Mouse (Mus musculus): Measurements from ENCODE around the gene Fitm1. TPM values are rescaled to one million over a fixed set of nuclear protein-coding genes. Genes with fewer than 3 reads are reported as not detected.

Fitm1 gene
- total and polyA plus RNA-seq, 3 experiments, result not detected

- Histone ChIP-seq H3K4me2 (ENCODE audit: insufficient read depth, low read depth, poor library complexity, severe bottlenecking) (no peak overlapping the region), H3K27me3 (replicated peaks) (no peaks in the 10 kb centered on the region), H3K9me3 (replicated peaks; ENCODE audit: low read length) (no peaks in the 10 kb centered on the region), H3K9ac (ENCODE audit: insufficient read depth, low read depth) (no peak overlapping the region), H3K27ac (ENCODE audit: insufficient read depth, low read depth) (no peak overlapping the region), H3K36me3 (replicated peaks in 1 of 2; ENCODE audit: control insufficient read depth in 1 of 2, insufficient read depth in 1 of 2, low read length in 1 of 2) (peaks cover 10 to 16% of the 10 kb centered on the region in 2 experiments), H3K79me2 (replicated peaks; ENCODE audit: control insufficient read depth, extremely low read depth, insufficient read depth, poor library complexity, severe bottlenecking) (peaks cover 12% of the 10 kb centered on the region), H3K4me3 (replicated peaks in 1 of 3; ENCODE audit: low read depth in 2 of 3, low read length in 2 of 3, poor library complexity in 1 of 3) (no peak overlapping the region), H3K4me1 (ENCODE audit: control insufficient read depth in 1 of 2, insufficient read depth in 2 of 2) (peaks cover 10 to 22% of the 10 kb centered on the region in 2 experiments)
- TF ChIP-seq JUN (IDR thresholded peaks at IDR 0.05; ENCODE audit: insufficient read depth, low read depth, low read length) (no peak), POLR2AphosphoS2 (IDR thresholded peaks at IDR 0.05; ENCODE audit: low read depth, low read length) (no peak), MAFK (IDR thresholded peaks at IDR 0.05; ENCODE audit: insufficient replicate concordance, low read length) (no peak), RCOR1 (conservative IDR thresholded peaks at IDR 0.05; ENCODE audit: low read depth, low read length) (no peak), GABPA (IDR thresholded peaks at IDR 0.05; ENCODE audit: insufficient replicate concordance, low read depth, low read length) (no peak), ZNF384 (IDR thresholded peaks at IDR 0.05; ENCODE audit: low read depth, low read length) (no peak), ETS1 (conservative IDR thresholded peaks at IDR 0.05; ENCODE audit: low read depth, low read length) (no peak), CHD2 (IDR thresholded peaks at IDR 0.05; ENCODE audit: low read length) (no peak), MAX (IDR thresholded peaks at IDR 0.05; ENCODE audit: low read length) (no peak), SMC3 (IDR thresholded peaks at IDR 0.05; ENCODE audit: low read depth, low read length) (no peak), TCF12 (IDR thresholded peaks at IDR 0.05; ENCODE audit: low read depth, low read length) (no peak), EP300 (IDR thresholded peaks at IDR 0.05; ENCODE audit: low read length) (no peak), RAD21 (IDR thresholded peaks at IDR 0.05; ENCODE audit: low read depth, low read length) (no peak), SIN3A (IDR thresholded peaks at IDR 0.05; ENCODE audit: low read length) (no peak), MXI1 (IDR thresholded peaks at IDR 0.05; ENCODE audit: low read depth, low read length) (no peak), MYC (IDR thresholded peaks at IDR 0.05; ENCODE audit: low read depth, low read length) (no peak), USF1 (IDR thresholded peaks at IDR 0.05; ENCODE audit: low read depth, low read length) (no peak), JUND (conservative IDR thresholded peaks at IDR 0.05; ENCODE audit: low read depth, low read length) (no peak), ZKSCAN1 (IDR thresholded peaks at IDR 0.05; ENCODE audit: borderline replicate concordance, low read depth, low read length) (no peak)
- dilution Hi-C loops (cut with MboI; ENCODE audit: extremely low pct_ligation_motif_present, extremely low pct_unique_long_range_greater_than_20kb, low sequenced_read_pairs), result no loop called here
- DNase-seq (ENCODE audit: extremely low read depth), result no peak
- in situ Hi-C loops (cut with MboI; ENCODE audit: low pct_ligation_motif_present, low pct_unique_long_range_greater_than_20kb, low sequenced_read_pairs), result no loop called here
Measured at GRCm38 (mm10) chr14:55575711-55576110, 294 bp downstream of the Fitm1 start.

- no peak overlapping the region for H3K27ac ChIP-seq (ENCODE audit: insufficient read depth, low read depth)
- dilution Hi-C loops (cut with MboI; ENCODE audit: extremely low pct_ligation_motif_present, extremely low pct_unique_long_range_greater_than_20kb, low sequenced_read_pairs), result no loop called here
- no peak for TF ChIP-seq TBP (conservative IDR thresholded peaks at IDR 0.05; ENCODE audit: low read depth, low read length)
- TF ChIP-seq ZKSCAN1 (IDR thresholded peaks at IDR 0.05; ENCODE audit: borderline replicate concordance, low read depth, low read length), result no peak
- no peak for TF ChIP-seq CTCF (conservative IDR thresholded peaks at IDR 0.05 in 1 of 2, IDR thresholded peaks at IDR 0.05 in 1 of 2; ENCODE audit: low read depth in 2 of 2, low read length in 2 of 2)
- TF ChIP-seq POLR2AphosphoS2 (IDR thresholded peaks at IDR 0.05; ENCODE audit: low read depth, low read length), result no peak
- TF ChIP-seq TCF12 (IDR thresholded peaks at IDR 0.05; ENCODE audit: low read depth, low read length), result no peak
- TF ChIP-seq IRF4 (IDR thresholded peaks at IDR 0.05; ENCODE audit: low read depth, low read length), result no peak
- no peak for TF ChIP-seq ELF1 (IDR thresholded peaks at IDR 0.05; ENCODE audit: low read depth, low read length)
- TF ChIP-seq ZC3H11A (IDR thresholded peaks at IDR 0.05; ENCODE audit: low read depth, low read length), result no peak
- TF ChIP-seq E2F4 (IDR thresholded peaks at IDR 0.05; ENCODE audit: insufficient replicate concordance, low read depth, low read length), result no peak
- TF ChIP-seq NELFE (IDR thresholded peaks at IDR 0.05; ENCODE audit: low read depth, low read length), result no peak
- no peak for TF ChIP-seq GABPA (IDR thresholded peaks at IDR 0.05; ENCODE audit: insufficient replicate concordance, low read depth, low read length)
- TF ChIP-seq POLR2A (IDR thresholded peaks at IDR 0.05; ENCODE audit: low read depth, low read length), result no peak
- TF ChIP-seq MYC (IDR thresholded peaks at IDR 0.05; ENCODE audit: low read depth, low read length), result no peak
- TF ChIP-seq RCOR1 (conservative IDR thresholded peaks at IDR 0.05; ENCODE audit: low read depth, low read length), result no peak
- TF ChIP-seq MEF2A (IDR thresholded peaks at IDR 0.05; ENCODE audit: borderline replicate concordance, low read depth, low read length), result no peak
- peaks cover 15 to 20% of the 10 kb centered on the region in 2 experiments for H3K36me3 ChIP-seq (replicated peaks in 1 of 2; ENCODE audit: control insufficient read depth in 1 of 2, insufficient read depth in 1 of 2, low read length in 1 of 2)
- DNase-seq (ENCODE audit: extremely low read depth), result no peak
- in situ Hi-C loops (cut with MboI; ENCODE audit: low pct_ligation_motif_present, low pct_unique_long_range_greater_than_20kb, low sequenced_read_pairs), result no loop called here
- no peak overlapping the region for H3K4me3 ChIP-seq (replicated peaks in 1 of 3; ENCODE audit: low read depth in 2 of 3, low read length in 2 of 3, poor library complexity in 1 of 3)
- H3K9ac ChIP-seq (ENCODE audit: insufficient read depth, low read depth), result no peak overlapping the region
- no peaks in the 10 kb centered on the region for H3K9me3 ChIP-seq (replicated peaks; ENCODE audit: low read length)
- H3K4me1 ChIP-seq (ENCODE audit: control insufficient read depth in 1 of 2, insufficient read depth in 2 of 2), result peaks cover 13 to 27% of the 10 kb centered on the region in 2 experiments
- peaks cover 12% of the 10 kb centered on the region for H3K79me2 ChIP-seq (replicated peaks; ENCODE audit: control insufficient read depth, extremely low read depth, insufficient read depth, poor library complexity, severe bottlenecking)
- no peak overlapping the region for H3K4me2 ChIP-seq (ENCODE audit: insufficient read depth, low read depth, poor library complexity, severe bottlenecking)
- H3K27me3 ChIP-seq (replicated peaks), result no peaks in the 10 kb centered on the region
Measured at GRCm38 (mm10) chr14:55576376-55576775, 959 bp downstream of the Fitm1 start.
